Mouse (Mus musculus) lung, adult 18-20 months (tissue): ENCODE data around the gene Gm20604.

Experiments used
- DNase-seq, 2 experiments: peaks; one replicate each; pipeline ENCODE4 v3.0.0; 2022; ENCODE audit warnings: mixed read lengths in 2 of 2

Gene Gm20604

DNA sequence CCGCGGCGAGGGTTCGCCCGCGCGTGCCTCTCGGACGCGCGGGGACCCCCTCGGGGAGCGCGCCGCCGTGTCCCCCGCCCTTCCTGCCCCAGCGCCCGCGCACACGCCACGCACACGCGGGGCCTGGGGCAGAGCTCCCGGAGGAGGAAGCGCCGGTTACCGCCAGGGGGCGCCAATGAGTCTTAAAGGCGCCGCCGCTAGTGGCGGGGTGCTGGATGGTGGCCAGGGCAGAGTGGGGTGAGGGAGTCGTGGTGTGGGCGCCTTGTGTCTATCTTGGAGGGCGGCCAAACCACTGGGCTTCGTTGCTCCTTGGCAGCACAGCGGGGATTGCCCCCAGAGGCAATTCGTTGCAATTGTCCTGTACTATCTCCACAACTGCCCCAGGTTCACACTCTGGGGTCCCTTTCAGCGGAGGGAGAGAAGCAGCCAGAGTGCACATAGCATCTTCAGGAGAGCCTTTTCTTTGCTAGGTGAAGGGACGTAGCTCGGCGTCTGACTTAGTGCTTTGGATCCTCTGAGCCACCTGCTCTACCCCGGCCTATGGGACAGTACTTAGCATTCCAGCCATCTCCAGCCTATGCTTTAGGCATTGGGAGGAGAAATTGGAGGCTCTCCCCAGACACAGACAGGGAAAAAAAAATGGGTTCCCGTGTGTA is 53.1 kb downstream of the Gm20604 start:
- DNase-seq, result peak; percentile 84 to 89

DNA sequence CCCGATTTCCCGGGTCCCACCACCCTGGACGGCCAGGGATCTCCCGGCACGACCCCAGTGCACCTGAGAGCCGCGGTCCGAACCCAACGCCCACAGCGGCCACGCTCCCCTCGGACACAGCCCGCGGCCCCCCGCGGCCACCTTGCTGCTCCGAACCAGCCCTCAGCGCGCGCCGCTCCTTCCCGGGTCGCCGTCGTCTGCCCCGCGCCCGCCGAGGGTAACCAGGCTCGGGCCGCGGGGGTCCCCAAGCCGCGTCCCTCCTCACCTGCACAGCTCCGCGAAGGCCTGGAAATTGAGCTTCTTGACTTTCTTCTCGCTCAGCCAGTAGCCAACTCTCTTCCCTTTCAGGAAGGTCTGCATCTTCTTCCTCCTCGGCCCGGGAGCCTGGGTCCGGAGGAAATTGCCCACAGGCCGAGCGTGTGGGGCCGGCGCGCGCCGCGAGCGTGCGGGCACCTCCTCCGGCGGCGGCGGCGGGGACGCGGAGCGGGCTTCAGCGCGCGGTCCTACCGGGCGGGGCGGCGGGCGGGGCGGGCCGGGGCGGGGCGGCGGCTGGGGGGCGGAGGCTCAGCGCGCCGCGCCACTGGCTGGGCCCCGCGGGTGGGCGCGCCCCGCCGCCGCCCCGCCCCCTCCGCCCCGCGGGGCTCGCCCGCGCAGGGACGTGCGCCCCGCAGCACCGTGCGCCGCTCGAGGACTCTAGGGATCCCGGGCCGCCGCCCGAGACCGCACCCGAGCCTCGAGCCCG is 53.8 kb downstream of the Gm20604 start, which contains the start of gene Itpk1:
Gene Itpk1 (minus strand): TSS at position 474 of the 742 bp plus-strand sequence.
- DNase-seq, result peak; percentile 46 to 58

DNA sequence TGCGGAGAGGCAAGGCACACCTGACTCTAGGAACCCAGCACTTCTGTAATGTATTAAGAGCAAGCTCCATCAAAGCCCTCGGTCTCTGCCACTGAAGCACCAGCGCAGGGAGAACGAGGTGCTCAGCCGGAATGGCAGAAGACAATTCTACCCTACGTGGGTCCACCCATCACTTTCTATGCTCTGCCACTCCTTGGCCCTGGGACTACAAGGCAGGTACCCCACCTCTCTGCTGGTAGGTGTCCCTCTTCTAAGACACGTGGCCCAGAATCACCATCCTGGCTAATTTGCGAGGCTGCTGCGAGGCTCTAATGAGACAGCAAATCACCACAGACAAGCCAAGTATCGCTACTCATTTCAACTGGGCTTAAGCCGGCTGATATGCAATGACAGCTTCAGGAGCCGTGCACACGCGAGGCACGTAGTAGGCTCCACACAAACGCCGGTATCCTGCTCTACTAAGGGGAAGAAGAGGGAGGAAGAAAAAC is 54.5 kb downstream of the Gm20604 start:
- no peak for DNase-seq

DNA sequence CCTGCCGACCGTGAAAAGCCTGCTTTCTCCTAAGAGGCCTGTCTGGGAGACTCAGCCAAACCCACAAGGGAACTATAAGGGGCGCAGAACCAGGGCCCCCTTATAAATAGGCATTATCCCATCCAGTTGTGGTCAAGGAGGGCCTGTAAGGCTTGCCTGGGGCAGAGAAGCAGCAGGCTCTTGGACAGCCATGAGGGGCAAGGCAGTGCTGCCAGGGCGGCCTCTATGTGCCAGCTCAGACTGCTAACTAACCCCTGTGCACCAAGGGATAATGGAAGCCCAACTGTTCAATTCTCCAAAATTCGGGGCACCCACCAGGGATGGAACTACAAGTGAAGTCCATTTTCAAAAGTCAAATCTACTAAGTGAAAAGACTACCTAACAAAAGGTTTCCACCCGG is 55.0 kb downstream of the Gm20604 start:
- DNase-seq, result no peak

DNA sequence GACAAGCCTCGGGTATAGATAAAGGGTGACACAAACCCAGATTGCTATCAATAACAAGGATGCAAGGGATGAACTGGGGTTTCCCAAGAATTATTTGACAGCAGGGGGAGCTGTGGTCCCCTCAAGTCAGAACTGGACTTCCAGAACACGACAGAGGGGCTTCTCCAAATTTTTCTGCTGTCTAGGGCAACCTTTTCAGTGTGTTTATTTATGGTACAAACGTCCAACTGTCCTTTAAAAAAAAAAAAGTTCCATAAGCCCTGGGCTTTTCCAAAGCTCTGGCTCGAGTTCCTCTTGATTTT is 55.4 kb downstream of the Gm20604 start:
- peak in 1 of 2 experiments; percentile 46 for DNase-seq

DNA sequence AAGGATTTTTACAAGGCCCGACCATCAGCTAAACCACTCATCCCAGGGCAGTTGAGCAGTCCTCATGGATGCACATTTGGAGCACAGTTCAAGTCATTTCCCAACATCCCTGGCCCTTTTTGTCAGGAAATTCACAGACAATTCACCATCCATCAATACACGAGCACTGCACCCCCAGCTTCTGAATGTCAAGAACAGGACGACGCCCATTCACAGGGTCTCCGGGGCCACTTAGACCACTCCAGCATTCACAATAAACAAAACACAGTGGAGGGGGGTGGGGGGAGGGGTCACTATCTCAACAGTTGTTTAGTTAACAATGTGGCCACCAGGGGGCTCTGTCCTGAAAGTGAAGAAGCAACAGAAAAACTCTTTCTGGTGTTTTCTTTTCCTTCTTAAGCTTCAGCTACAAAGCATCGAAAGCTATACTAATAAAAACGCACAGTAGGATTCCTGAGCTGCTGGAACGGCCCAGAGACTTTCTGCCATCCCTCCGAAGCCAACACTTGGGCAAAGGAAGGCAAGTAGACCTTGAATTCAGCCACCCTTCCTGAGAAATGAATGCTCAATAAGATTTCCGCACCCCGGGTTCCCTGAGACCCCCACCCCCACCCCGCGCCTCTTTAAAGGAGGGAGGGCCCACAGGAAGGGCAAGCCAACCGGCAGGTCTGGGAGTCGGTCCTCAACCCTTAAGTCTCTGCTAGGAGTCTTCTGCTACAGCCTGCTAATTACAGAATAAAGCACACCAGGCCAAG is 55.9 kb downstream of the Gm20604 start:
- peak; percentile 62 to 81 for DNase-seq

DNA sequence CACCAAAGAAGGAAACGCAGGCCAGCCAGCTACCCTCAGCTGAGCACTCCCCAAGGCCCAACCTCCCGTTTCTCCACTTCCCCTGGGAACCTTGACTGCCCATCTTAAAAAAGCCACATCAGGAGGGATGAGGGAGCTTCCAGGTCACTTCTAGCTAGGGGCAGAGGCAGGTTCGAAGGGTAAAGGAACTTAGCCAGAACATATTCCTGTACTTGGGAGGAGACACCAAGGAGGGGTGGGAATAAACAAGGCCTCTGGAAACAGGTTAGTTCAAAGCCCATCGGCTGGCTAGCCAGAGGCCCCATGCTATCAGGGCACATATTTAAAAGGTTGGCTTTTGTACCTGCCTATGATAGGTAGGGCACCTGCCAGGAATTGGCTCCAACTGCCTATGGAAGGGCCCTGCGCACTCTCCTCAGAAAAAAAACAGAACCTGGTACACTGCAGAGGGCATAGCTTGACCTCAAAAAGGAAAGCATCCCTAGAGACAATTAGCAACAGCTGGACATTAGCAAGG is 56.7 kb downstream of the Gm20604 start:
- DNase-seq, result no peak

DNA sequence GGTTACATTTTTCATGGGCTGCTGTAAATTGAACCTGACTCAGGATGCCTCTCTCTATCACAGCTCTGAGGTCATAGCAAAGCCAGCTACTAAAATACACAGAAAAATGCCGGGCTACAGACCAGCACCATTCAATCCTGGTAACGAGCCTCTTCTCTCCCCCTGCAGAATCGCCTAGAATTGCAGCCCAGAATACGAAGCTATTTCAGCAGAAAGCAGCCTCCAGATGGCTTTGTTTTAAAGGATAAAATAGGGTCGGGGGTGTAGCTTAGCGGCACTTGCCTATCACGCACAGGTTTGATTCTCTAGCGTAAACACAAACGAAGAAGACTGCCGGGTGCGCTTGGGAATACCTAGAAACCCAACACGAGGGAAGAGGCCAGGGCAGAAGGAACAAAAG is 58.0 kb downstream of the Gm20604 start:
- DNase-seq, result no peak

DNA sequence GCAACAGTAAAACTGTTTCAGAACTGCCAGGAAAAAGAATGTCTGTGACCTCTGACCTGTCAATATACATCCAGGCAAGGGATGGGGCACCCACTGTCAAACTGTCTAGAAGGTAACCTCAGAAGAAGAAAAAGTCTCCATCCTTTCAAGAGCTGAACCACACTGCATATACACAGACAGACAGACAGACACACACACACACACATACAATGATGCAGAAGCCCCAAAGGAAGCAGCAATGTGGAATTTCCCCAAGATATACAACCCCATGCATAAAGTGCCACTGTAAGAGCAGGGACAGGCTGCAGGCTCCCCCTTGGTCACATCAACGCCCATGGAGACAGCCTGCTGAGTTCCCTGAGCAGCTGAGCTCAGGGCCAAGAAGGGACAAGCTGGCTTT is 59.3 kb downstream of the Gm20604 start:
- no peak for DNase-seq

DNA sequence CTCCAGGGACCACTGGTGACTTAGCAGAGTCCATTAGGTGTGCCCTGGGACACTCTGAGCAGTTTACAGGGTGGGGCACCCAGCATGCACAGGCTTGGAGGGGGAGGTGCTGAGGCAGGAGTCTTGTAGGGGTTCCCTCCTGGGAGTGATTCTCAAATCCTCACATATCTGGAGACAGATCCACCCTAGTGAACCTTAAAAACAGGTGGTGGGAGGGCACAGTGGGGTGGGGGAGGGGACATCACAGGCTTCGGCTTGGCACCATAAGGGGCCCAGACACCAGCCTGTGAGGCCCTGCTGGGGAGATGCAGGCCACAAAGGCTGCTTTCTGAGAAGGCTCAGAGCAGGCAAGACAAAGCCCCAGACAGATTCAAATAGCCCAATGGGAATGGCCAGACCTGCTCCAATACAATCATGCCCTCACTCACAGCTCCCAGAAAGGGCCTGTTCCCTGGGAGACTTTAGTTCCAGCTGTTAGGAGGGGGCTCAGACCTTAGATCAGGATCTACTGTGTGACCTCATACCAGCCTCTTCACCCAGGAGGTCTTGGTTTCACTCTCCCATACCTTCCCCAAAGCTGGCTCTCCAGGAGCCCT is 60.3 kb downstream of the Gm20604 start:
- DNase-seq, result no peak

DNA sequence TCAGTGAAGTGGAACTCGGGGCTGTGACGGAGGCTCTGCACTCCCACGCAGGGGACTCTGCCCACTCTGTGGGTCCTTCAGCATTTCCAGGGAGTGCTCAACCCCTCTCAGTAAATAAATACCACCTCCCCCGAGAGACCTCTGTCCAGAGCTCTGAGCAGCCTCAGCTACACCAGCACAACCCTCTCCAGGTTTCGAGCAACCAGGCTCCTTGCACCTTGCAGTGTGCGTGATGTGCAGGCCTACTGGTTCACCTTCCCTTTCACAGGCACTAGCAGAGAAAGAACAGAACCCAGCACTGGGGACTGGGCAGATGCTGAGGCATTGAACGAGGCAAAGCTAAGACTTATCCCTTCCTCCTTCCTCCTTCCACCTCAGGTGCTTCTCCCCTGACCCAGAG is 61.1 kb downstream of the Gm20604 start:
- no peak for DNase-seq

DNA sequence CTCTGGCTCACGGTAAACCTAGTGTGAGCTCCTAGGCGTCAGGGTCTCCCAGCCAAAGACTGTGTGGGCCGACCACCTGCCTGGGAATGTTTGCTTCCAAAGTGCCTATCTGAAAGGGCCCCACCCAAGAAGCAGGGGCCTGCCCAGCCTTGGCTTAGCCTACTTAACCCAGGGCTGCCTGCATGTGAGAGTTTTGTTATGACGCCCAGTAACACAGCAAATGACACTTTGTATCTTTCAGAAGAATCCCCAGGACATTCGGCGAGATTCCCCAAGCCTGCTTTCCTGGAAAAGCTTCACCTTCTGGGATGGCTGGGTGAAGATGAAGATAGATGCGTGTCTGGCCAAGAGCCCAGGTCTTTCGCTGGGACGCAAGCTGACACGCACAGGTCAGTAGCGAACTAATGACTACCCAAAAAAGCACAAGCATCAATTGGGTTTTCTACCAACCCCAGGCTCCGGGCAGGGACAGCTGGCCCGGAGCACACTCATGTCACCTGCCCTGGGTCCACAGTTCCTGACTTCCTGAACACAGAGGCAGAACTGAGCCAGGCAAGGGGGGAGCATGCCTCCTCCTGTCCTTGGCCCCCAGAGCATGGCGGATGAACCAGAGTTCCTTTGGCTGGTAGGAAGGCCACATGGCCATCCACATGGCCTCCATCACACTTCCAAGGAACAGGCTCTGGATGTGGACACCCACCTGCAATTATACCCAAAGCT is 61.7 kb downstream of the Gm20604 start:
- no peak for DNase-seq

DNA sequence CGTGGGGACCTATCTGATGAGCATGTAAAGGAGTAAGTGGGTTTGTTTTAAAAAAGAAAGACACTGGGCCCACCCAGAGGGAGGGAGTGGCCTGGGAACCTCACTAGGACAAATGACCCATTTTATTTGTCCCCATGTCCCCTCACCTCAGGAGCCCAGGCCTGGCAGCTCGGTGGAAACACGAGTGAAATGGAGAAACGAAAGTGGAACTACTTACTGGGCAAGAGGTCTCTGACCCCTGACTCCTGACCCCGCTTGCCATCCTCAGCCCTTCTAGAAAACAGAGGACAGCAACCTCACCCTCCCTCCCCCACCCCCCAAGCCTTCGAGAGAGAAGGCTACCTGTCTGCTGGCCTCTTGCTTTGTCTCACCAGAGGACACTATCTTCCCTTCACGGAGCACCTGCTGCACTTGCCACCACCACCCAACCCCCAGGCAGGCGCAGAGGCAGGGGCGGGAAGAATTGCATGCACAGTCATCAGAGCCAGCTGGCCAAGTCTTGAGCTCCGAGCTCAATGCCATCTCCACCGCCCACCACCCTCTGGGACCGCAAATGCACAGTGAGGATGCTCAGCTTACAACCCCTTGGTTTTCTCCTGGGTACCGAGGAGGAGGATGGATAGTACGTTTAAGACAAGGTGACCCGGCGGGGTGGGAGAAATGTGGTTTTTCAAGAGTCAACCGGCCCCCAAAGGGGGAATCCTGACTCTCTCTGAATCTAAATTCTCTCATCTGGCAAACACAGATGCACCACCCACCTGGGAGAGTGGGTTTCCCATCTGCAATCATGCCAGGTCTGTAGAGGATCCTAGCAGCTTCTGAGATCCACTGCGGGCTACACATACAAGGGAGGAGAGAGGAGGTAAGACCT is 62.9 kb downstream of the Gm20604 start:
- no peak for DNase-seq

DNA sequence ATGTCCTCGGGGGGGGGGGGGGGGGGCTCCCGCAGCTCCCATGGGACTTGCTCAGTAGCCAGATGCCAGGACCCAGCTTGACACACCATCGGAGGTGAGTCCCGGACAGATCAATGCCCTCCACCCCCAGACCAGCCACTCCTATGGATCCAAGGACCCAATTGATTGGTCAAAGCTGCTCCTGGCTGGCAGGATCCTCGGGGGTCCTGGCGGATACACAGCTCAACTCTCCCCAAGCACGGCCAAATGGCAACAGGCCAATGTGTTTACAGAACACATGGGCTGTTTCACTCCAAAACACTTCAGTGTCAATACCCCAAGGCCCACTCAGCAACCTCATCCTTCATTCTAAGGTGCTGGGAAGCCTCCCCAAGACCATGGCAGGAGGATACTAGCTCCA is 66.7 kb downstream of the Gm20604 start:
- DNase-seq, result no peak
